Mouse (Mus musculus) limb, embryonic 14.5 days (tissue): ENCODE measurements around the gene Atxn2l. TPM values are rescaled to one million over a fixed set of nuclear protein-coding genes. Genes with fewer than 3 reads are reported as not detected.

ENCODE experiments used
- ATAC-seq: fragments of 200-750 bp; cut with Nextera tagmentation; 2 replicates; pipeline ENCODE4 v1.8.0; 2017; ENCODE audit warnings: low read depth, moderate number of reproducible peaks, moderate TSS enrichment; ENCODE audit not compliant: low FRiP score
- DNase-seq: peaks from one replicate; pipeline ENCODE4 v3.0.0-alpha.2; 2015; ENCODE audit warnings: low spot score
- H3K27ac ChIP-seq: fragments of 300-500 bp; sonication (generic); replicated peaks from 2 replicates; pipeline ENCODE4 v1.5.1; 2014; ENCODE audit warnings: low read depth, mild to moderate bottlenecking, low read length, moderate library complexity, mixed read lengths
- H3K27me3 ChIP-seq: fragments of 300-500 bp; sonication (generic); 2 replicates; pipeline ENCODE4 v1.6.1; 2014; ENCODE audit warnings: low read length, mixed read lengths; ENCODE audit not compliant: control insufficient read depth, insufficient read depth
- H3K36me3 ChIP-seq: fragments of 300-500 bp; sonication (generic); 2 replicates; pipeline ENCODE4 v1.6.1; 2014; ENCODE audit warnings: mild to moderate bottlenecking, low read length, moderate library complexity, mixed read lengths; ENCODE audit not compliant: control insufficient read depth, insufficient read depth
- H3K4me1 ChIP-seq: fragments of 300-500 bp; sonication (generic); 2 replicates; pipeline ENCODE4 v1.6.1; 2014; ENCODE audit warnings: antibody characterized with exemption, low read length, mixed read lengths; ENCODE audit not compliant: control insufficient read depth, insufficient read depth
- H3K4me2 ChIP-seq: fragments of 300-500 bp; sonication (generic); replicated peaks from 2 replicates; pipeline ENCODE4 v1.6.1; 2014; ENCODE audit warnings: low read depth, mild to moderate bottlenecking, low read length, moderate library complexity; ENCODE audit not compliant: severe bottlenecking
- H3K4me3 ChIP-seq: fragments of 300-500 bp; sonication (generic); replicated peaks from 2 replicates; pipeline ENCODE4 v1.5.1; 2014; ENCODE audit warnings: low read length
- H3K9ac ChIP-seq: fragments of 300-500 bp; sonication (generic); 2 replicates; pipeline ENCODE4 v1.6.1; 2014; ENCODE audit warnings: mild to moderate bottlenecking, low read depth, low read length, moderate library complexity; ENCODE audit not compliant: severe bottlenecking
- H3K9me3 ChIP-seq: fragments of 300-500 bp; sonication (generic); 2 replicates; pipeline ENCODE4 v1.6.1; 2016; ENCODE audit warnings: low read length; ENCODE audit not compliant: control insufficient read depth
- POLR2A ChIP-seq: fragments of 200-500 bp; IDR thresholded peaks from 2 replicates; pipeline ENCODE4 v1.8.0; 2012; ENCODE audit warnings: inconsistent platforms, mild to moderate bottlenecking, moderate library complexity, borderline replicate concordance; ENCODE audit not compliant: insufficient read depth, insufficient read length; ENCODE audit errors: extremely low read depth
- WGBS: fragments of 180-500 bp; shearing (Covaris S2); extraction: QIAGEN DNeasy Blood & Tissue Kit; methylation state at CpG from one replicate; pipeline ENCODE4 v1.1.7; 2014; 5-methylcytosine and 5-hydroxymethylcytosine counted together
- polyA plus RNA-seq, 2 experiments: library from polyadenylated mRNA; depleted of rRNA in 1 of 2; stranded (reverse) in 1 of 2; unstranded in 1 of 2; fragments of >200 nt; fragmentation: Nextera tagmentation in 1 of 2; extraction: Ambion mirVana in 1 of 2; gene quantifications; 2 replicates each; pipeline versions ENCODE4 v1.2.1 to v1.2.3; 2012 to 2014

Gene Atxn2l
- polyA plus RNA-seq, 2 experiments, result 51.4 to 170 TPM

DNA sequence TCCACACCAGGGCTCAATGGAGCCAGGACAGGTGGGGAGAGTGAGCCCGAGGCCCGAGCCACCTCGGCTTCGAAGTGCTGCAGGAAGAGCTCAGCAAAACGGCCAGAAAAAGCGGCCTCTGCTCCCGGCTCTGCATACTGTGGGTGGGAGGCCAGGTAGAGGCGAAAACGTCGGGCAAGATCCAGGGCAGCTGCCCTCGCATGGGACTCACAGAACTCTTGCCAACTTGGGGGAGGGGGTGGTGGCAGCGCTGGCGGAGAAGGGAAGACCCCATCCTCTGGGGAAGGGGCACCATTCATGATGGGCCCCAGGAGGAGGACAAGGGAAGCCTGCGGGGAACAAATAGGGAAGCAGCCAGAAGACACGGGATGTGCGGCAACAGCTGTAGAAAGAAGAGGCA, 30.5 kb downstream of the Atxn2l start:
- DNase-seq (no peak), ATAC-seq (no peak)
- Histone ChIP-seq H3K9me3 (no peaks in the 10 kb centered on the region), H3K9ac (no peak overlapping the region), H3K4me2 (no peak overlapping the region), H3K4me1 (peaks cover 13% of the 10 kb centered on the region), H3K4me3 (no peak overlapping the region), H3K27ac (no peak overlapping the region), H3K36me3 (peaks cover 52% of the 10 kb centered on the region), H3K27me3 (no peaks in the 10 kb centered on the region)
- 91% methylated on average over 16 of the region's 16 CpGs for WGBS
- TF ChIP-seq POLR2A, result no peak

DNA sequence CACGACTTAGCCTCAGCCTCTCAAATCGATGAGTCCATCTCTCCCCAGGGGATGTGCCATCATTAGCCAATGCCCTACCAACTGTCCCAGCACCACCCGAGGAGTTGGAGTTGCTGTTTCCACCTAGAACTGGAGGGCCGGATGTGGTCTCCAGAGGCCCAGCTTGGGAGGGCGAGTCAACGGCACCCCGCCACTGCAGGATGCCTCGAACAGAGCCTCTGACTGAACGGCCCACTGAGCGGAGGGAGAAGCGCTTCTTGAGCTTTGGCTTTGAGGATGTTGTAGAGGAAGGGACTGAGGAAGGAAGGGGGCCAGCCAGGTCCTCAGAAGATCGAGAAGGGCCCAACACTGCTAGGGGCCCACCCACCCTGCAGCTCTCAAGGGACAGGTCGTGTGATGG, 30.9 kb downstream of the Atxn2l start:
- no peak for DNase-seq
- no peaks in the 10 kb centered on the region for H3K9me3 ChIP-seq

DNA sequence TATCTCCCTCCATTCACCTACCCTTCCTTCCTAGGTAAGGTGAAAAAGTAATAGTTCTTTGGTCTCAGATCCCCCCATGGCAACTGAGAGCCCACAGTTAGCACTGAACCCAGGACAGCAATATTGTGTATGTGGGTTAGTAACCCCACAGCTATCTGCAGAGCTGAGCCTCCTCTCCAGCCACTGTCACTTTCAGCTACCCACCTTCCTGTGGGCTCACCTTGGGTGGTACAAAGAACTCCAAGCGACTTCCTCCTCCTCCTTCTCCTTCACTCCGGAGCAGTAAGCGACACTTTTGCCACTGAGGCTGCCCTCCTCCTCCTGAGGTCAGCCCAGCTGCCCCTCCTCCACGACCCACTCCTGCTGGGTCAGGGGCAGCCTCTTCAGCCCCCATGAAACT, 31.4 kb downstream of the Atxn2l start:
- DNase-seq, result no peak
- no peaks in the 10 kb centered on the region for H3K9me3 ChIP-seq
- 88% methylated on average over 4 of the region's 4 CpGs for WGBS
- no peak overlapping the region for H3K4me3 ChIP-seq
- TF ChIP-seq POLR2A, result no peak
- H3K4me1 ChIP-seq, result peaks cover 13% of the 10 kb centered on the region
- no peak overlapping the region for H3K27ac ChIP-seq
- no peaks in the 10 kb centered on the region for H3K27me3 ChIP-seq
- no peak overlapping the region for H3K9ac ChIP-seq
- H3K36me3 ChIP-seq, result peaks cover 60% of the 10 kb centered on the region
- ATAC-seq, result no peak
- H3K4me2 ChIP-seq, result no peak overlapping the region

More for the DNA sequence above, 30.9 kb downstream of the Atxn2l start:
- TF ChIP-seq POLR2A, result no peak
- H3K9ac ChIP-seq, result no peak overlapping the region
- no peaks in the 10 kb centered on the region for H3K27me3 ChIP-seq
- H3K4me1 ChIP-seq, result peaks cover 13% of the 10 kb centered on the region
- no peak overlapping the region for H3K4me3 ChIP-seq
- H3K4me2 ChIP-seq, result no peak overlapping the region
- no peak for ATAC-seq
- peaks cover 56% of the 10 kb centered on the region for H3K36me3 ChIP-seq
- H3K27ac ChIP-seq, result no peak overlapping the region
- 86% methylated on average over 13 of the region's 13 CpGs for WGBS

DNA sequence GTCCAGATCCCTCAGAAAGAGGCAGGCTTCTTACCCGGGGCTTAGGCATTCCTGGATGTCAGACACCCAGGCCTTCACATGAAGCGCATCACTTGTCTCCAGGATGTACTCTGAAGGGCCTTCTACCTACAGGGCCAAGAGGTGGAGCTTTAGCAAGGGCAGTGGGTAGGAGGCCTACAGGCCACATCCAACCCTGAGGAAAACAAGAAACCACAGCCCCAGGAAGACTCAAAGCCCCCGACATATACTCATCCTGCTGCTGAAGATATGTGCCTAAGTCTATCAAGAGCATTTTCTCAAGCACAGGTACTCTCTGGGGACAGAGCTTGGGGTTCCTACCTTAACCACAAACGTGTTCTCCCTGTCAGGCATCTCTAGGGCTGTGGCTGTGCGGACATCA, 31.9 kb downstream of the Atxn2l start:
- H3K36me3 ChIP-seq, result peaks cover 65% of the 10 kb centered on the region
- 95% methylated on average over 5 of the region's 5 CpGs for WGBS
- DNase-seq (no peak), ATAC-seq (no peak)
- no peak for TF ChIP-seq POLR2A
- H3K4me2 ChIP-seq, result no peak overlapping the region
- no peaks in the 10 kb centered on the region for H3K9me3 ChIP-seq
- no peak overlapping the region for H3K27ac ChIP-seq
- no peak overlapping the region for H3K9ac ChIP-seq
- H3K27me3 ChIP-seq, result no peaks in the 10 kb centered on the region
- H3K4me3 ChIP-seq, result no peak overlapping the region
- H3K4me1 ChIP-seq, result peaks cover 13% of the 10 kb centered on the region

DNA sequence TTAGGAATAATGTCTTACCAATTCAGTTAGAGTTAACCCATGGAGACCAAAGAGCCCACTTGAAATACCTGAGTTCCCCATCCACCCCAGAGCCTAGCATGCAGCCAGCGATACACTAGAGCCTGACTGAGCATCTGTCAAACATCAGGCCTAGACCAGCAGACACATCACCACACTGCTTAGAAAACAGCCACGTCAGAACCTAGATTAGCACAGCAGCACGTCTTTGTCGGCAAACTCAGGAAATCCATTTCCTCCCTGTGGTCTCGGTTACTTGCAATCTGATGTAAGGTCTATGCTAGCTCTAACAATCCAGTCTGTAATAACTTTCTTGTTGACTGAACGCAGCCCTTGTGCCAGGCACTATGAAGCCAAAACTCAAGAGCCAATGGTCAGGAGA, 33.2 kb downstream of the Atxn2l start:
- Histone ChIP-seq H3K4me1 (peaks cover 14% of the 10 kb centered on the region), H3K36me3 (peaks cover 68% of the 10 kb centered on the region), H3K27me3 (no peaks in the 10 kb centered on the region), H3K27ac (no peak overlapping the region), H3K9me3 (no peaks in the 10 kb centered on the region), H3K4me2 (no peak overlapping the region), H3K9ac (no peak overlapping the region), H3K4me3 (no peak overlapping the region)
- TF ChIP-seq POLR2A, result no peak
- DNase-seq (no peak), ATAC-seq (no peak)
- WGBS, result 83% methylated on average over 6 of the region's 6 CpGs
